Mouse (Mus musculus) B cell, adult 2 months (primary cell): ENCODE results near the gene Gm12166.

Source experiments
- DNase-seq, 2 experiments: peaks; one replicate each; pipeline ENCODE4 v3.0.0; 2022

Gm12166 gene

DNA sequence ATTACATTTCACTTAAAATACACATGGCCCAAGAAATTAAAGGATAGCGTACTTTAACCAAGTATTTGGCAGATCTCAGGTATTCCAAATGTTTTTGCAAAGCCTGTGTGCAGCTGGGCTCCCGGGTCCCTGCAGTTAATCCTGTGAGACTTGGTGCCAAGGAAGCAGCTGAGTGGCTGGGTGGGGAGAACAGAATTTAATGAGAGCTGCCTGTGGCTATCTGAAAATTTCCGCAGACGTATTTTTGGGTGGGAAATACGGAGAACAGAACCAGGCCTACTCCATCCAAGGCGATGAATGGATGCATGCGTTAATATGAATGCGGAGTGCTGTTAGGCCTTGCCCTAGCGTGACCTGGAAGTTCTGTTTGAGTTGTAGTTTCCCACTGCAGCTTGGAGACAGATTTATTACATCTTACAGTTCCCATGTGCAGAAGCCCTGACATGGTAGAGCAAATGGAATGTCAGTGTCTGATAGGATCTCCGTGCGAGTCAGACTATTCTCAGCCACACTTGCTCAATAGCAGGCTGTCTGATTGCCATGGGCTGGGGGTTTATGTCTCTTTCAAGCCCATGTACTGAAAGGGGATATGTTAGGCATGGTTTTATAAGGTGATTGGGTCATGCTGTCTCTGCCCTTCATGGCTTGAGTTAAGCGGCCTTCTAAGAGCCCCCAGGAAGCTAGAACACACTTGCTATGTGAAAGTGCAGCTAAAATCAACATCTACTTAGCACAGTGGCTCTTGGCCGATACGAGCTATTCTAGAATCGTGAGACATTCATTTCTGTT is 21.1 kb upstream of the Gm12166 start:
- DNase-seq: no peak

GRCm38 (mm10) chr11:46072466-46073060 is 20.4 kb upstream of the Gm12166 start:
- no peak for DNase-seq

GRCm38 (mm10) chr11:46070789-46071188 is 18.7 kb upstream of the Gm12166 start:
- DNase-seq: peak; percentile 23 to 34

DNA sequence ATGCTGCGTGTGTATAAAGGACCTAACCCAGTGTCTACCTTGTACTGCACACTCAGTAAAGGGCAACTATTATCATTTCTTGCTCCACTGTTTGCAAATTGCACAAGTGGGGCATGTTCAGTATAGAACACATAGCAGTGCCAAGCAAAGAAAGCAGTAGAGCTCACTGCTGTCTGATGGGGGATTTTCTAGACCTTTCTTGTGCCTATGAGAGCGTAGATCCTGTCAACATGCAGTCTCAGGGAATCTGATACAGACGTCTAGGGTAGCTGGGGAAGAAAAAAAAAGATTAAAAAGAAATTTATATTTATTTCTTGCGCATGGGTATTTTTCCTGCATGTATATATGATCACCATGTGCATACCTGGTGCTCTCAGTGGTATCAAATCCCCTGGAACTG is 18.0 kb upstream of the Gm12166 start:
- DNase-seq: peak; percentile 22 to 31

DNA sequence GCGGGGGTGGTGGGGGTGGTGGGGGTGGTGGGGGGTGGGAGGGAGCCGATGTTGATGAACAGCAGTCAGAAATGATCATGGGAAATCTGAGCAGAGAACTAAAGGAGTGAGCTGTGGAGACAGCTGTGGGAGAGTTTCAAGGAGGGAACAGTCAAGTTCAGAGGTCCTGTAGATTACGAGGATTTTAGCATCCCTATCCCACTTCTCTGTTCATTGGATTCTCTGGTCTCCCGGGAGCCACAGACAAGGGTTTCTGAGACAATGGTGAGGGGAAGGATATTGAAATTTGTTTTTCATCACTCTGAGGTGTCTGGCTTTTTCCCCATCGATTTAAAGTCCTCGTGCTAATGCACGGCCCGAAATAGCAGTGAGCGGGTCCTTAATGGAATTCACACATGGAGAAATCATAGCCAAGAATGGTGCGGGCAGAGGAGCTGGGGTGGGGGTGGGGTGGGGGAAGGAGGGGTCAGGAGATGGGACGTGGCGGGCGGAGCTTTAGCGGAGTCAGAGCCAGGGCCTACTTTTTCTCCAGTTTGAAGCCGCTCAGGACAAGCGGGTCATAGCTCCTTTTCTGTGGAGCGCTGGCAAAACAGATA is 17.4 kb upstream of the Gm12166 start:
- no peak for DNase-seq

DNA sequence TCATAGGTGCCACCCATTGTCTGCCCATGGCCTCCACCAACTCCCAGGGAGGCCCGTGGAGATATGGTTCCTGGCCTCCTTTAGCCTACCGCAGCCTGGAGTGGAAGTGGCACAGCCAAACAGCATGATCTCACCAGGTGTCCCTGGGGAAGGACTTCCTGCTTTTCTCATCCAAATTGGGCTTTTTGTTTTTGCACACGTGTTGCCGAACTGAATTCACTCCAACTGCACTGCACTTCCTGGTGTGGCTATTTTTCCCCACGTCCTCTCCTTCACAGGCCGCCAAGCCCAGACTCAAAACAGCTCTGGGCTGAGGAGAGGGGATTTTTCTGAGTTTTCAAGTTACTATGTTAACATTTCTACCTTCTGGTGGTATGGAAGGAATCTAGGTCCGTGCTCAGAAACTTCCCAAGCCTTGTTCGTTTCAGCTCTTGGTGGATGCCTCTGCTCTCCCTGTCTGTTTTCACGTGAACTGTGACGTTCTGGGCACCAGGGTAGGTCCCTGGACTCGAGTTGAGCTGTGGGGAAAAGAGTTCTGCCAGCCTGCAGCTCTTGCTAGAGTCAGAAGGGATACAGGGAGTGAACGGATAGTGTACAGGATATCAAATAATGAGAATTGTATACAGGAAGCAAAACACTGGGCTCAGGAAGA is 16.8 kb upstream of the Gm12166 start:
- no peak for DNase-seq

DNA sequence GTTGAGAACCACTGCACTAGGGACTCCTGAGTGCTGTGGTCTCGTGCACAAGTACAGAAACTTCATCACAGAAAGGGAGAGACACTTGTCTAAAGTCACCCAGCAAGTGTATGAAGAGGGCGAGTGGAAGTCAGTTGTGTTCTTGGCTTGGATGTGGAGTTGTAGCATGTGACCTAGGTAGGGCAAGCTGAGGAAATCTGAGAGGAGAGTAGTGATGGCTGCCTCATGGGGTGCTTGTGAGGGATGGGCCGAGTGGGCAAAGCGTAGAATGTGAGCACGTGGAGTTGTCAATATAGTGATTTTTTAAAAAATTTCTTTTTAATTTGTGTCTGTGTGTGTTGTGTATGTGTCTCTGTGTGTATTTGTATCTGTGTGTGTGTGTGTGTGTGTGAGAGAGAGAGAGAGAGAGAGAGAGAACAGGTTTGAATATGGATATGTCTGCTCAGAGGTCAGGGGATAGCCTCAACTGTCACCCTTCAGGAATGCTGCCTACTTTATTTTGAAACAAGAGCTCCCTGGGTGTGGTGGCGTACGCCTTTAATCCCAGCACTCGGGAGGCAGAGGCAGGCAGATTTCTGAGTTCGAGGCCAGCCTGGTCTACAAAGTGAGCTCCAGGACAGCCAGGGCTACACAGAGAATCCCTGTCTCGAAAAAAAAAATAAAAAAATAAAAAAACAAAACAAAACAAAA is 15.4 kb upstream of the Gm12166 start:
- DNase-seq: no peak

DNA sequence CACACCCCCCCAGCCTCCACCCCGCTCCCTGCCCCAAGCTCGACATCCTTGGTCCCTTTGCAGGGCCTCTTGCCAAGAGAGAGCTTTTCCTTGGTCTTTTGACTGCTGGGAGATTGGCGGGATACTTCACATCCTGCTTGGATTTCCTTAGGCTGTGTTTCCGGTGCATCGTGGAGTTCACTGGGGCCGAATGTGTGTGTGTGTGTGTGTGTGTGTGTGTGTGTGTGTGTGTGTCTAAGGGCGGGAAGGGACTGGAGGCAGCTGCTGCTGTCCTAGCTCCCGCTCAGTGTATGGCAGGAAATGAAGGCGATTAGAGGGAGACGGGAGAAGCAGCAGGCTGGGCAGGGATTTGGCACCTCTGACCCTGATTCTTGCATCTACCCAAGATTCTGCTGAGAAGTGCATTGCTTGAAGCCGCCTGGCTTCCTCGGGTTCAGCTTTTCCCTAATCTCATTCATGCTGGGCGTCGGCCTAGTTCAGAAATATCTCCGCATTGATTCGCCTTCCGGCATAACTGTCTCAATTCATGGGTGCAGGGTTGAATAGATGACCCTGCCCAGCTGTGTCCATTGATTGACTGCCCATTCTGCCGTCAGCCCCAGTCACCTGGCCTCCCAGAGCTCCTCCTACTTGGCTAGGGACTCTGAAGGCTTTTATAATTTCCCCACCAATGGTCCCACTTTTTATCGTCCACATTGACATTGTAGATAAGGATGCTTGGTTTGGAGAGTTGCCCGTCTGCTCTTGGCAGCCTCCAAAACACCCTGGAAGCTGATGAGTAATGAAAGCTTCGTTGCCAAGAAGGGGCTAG is 13.3 kb upstream of the Gm12166 start:
- DNase-seq: no peak

DNA sequence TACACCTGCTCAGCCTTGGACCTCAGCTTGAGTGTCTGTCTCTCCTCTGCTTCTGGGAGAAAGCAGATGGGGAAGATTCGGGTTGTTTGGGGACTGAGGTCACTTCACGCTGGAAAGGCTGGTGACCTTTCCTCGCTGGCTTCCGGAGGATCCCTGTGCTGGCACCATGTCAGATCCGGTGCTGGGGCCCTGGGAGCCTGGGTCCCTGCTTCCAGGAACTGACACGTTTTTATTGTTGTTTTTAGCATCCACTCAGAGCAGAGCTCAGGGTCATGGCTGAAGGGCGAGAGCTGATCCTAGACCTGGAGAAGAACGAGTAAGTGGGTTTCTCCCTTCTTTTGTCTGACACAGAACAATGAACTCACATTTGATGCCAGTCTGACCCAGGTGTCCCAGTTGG is 12.6 kb upstream of the Gm12166 start:
- no peak for DNase-seq

DNA sequence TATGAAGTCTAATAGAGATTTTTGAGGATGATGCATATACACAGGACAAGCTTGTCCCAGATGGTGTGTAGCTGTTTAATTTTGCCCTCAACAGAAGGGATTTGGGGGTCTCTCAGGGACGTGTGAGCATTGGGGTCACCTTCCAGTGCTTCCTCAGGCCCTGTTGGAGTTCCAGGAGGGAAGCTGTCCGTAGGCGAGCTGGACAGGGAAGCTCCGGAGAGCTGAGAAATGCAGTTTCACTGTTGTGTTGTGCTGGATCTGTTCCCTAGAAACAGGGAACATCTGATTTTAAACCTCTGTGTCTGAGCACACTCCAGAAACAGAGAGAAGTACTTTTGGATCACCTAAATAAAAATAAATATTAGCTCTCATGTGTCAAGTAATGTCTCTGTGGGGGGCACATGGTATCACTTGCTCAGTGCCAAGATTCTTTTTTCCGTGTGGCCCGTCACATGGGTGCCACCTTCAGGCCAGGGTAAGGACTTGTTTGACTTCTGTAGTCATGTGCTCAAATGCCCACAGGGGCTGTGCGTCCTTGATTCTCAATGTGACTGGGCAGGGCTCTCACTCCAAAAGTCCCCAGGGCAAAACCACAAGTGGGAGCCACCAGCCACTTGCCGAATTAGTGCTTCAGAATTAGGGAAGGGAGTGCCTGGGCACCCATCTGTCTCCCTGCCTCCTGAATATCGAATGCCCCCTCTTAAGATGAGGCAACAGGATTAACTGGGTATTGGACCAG is 11.0 kb upstream of the Gm12166 start:
- DNase-seq: peak; percentile 40 to 44

- DNase-seq: no peak
These were observed 10.4 kb upstream of the Gm12166 start for GRCm38 (mm10) chr11:46062569-46062968.

DNA sequence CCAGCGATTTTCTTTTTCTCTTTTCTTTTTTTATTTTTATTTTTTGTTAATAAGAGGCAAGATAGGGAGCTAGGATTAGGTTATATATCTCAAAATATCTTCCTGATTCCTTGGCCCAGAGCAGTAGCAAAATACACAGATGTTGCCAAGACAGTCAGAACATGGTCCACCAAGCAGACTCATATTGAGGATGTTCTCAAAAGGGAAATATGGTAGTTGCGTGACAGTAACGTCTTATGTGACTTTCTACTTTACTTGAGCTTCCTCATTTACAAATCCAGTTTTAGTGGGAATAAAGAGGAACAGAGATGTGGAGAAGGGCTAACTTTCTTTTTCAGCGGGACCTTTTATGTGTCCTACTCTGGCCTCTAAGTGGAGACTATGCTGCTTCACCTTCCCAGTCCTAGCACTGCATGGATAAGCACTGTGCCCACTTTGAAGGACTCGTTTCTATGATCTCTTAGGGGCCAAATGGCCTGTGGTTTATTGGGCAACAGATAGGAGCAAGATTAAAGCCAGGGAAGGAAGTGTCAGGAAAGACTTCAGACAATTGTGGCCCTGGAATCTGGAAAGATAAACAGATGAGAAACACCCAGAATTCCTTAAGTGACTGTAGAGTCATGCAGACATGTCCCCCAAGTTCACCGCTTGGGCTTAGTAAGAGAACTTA is 9.8 kb upstream of the Gm12166 start:
- no peak for DNase-seq

DNA sequence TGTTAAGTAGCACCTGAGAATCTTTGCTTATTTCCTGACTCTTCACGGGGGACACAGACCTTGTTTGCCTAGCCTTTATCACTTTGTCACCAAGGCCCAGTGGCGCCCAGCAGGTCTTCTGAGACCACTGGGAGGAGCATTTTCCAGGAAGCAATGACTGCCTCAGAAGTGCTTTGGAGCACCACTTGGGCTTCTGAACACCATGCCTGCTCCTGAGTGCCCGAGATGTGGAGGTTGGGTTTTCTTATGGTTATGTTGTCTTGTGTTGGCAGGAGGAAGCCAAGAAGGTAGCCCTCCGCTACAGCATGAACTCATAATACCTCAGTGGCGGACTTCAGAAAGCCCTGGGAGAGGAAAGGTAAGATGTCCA is 8.5 kb upstream of the Gm12166 start:
- no peak for DNase-seq

- DNase-seq: peak; percentile 44 to 50
These were observed 7.9 kb upstream of the Gm12166 start for GRCm38 (mm10) chr11:46059887-46060650.

DNA sequence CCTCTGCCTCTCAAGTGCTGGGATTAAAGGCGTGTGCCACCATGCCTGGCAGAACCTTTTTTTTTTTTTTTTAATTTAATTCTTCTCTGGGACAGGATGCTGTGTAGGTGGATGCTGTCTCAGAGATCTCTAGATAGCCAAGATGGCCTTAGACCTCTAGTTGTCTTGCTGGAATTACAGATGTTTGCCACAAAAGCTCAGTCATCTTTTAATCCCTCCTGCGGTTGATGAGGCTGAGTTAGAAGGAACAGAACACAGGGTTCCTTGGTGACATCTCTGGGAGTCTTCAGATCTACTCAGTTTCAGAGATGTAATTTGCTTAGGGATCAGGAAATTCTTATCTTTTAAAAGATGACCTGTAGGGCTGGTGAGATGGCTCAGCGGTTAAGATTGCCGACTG is 6.8 kb upstream of the Gm12166 start:
- DNase-seq: no peak

DNA sequence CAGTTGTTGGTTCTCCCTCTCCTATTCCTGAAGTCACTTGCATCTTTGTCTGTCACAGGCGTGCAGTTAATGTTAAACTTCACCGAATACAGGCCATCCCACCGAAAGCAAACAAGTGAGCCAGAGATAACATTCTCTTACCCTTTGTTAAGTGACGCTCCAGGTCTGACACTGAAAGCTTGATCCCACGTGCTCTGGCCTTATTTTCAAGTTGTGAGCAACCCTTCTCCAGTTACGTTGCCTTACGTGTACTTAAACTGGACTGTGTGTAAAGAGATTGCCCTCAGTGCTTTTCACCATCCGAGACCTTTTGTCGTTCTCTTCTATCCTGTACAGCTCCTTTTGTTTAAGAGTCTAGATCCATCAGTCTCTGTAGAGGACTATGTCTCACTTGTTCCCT is 5.9 kb upstream of the Gm12166 start:
- DNase-seq: no peak

- peak in 1 of 2 experiments; percentile 19 for DNase-seq
These were observed 4.8 kb upstream of the Gm12166 start for GRCm38 (mm10) chr11:46056770-46057411.

DNA sequence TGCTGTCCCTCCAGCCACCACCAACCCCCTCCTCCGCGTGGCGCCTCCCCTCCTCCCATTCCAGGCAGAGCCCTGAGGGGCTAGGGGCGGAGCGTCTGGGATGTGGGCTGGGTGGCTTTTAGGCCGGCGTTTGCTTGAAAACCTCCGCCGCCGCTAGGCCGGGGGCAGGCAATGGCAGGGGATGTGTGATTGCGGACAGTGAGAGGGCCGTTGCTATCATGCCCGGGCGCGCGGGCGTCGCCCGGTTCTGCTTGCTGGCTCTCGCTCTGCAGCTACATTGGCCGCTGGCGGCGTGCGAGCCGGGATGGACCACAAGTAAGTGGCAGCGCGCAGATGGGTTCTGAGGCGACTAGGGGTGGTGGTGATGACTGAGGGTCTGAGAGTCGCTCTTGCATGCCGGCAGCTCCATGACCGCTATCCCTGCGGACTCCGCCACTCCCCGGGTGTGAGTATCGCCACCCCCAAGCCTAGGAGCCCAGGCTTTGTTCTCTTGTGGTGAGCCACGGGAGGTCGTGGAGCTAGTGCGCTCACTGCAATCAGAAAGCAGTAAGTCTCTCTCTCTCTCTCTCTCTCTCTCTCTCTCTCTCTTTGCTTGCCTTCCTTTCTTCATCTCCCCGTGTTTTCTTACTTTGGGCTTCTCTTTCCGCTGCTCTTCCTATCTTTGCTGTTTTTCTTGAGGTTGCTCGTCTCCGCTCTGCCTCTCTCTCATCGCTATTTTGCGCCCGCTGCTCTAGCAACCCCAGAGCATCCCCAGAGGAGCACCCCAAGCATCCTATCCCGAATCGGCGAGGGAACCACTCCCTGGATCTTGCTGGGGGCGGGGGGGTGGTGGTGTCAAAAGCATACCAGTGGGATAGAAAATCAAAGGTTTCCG is 4.0 kb upstream of the Gm12166 start, which contains the start of gene Adam19:
Gene Adam19 (plus strand): TSS at position 97 of the 874 bp plus-strand sequence.
- peak; percentile 70 to 72 for DNase-seq
